Mouse (Mus musculus) ES-E14 (cell line): ENCODE measurements around the gene Spout1.

Experiments used
- CHD2 ChIP-seq: IDR thresholded peaks from 2 replicates; pipeline ENCODE4 v1.6.1; 2014; ENCODE audit warnings: mild to moderate bottlenecking, low read depth, low read length, inconsistent platforms
- MAFK ChIP-seq: IDR thresholded peaks from 2 replicates; pipeline ENCODE4 v1.6.1; 2014; ENCODE audit warnings: mild to moderate bottlenecking, low read depth, low read length, inconsistent platforms; ENCODE audit not compliant: insufficient read depth
- ZC3H11A ChIP-seq: IDR thresholded peaks from 2 replicates; pipeline ENCODE4 v1.6.1; 2012; ENCODE audit warnings: low read depth, mild to moderate bottlenecking, inconsistent platforms, low read length, borderline replicate concordance
- ZNF384 ChIP-seq: IDR thresholded peaks from 2 replicates; pipeline ENCODE4 v1.6.1; 2012; ENCODE audit warnings: low read depth, low read length, inconsistent platforms

DNA sequence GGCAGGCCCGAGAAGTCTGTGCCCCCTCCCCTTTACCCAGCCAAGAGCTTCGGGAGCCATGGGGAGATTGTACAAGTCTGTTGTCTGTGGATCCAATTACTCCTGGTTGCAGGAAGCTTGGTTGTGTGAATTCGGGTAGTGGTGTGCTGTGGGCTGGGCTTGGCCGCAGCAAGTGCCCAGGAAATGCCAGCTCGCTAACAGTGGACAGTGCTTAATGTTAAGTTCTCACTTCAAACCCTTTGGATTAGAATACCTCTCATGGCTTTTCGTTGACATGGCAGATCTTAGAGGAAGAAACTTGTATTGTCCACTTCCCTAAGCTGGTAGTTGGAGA is 43.9 kb downstream of the Spout1 start:
- no peak for TF ChIP-seq MAFK
- no peak for TF ChIP-seq ZC3H11A
- TF ChIP-seq ZNF384 = no peak
- TF ChIP-seq CHD2 = no peak
